Mouse (Mus musculus) urinary bladder, postnatal 10 days (tissue): ENCODE data around the gene Tex26.

Experiments used
- DNase-seq: peaks from one replicate; pipeline ENCODE4 v3.0.0; 2022; ENCODE audit warnings: low spot score

Tex26 gene

GRCm38 (mm10) chr5:149434141-149434690, 5.2 kb upstream of the Tex26 start:
- no peak for DNase-seq

GRCm38 (mm10) chr5:149436541-149436940, 2.9 kb upstream of the Tex26 start:
- DNase-seq, result no peak

DNA sequence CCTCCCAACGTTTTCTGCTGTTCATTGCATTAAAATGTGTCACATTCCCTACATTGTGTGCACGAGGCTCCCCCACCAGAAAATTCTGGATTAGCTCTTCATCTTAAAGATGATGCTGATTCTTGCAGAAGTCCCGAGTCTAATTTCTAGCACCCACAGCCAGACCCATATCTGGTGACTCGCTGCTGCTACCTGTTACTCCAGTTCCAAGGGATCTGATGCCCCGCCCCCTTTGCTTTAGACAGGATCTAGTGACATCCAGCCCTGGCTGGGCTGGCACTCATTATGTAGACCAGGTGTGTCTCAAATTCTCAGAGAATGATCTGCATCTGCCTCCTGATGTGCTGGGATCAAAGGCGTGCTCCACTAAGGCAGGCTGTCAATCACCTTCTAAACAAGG, 2.3 kb upstream of the Tex26 start:
- no peak for DNase-seq

- no peak for DNase-seq
Observed at GRCm38 (mm10) chr5:149440180-149440573, 717 bp downstream of the Tex26 start.

GRCm38 (mm10) chr5:149441646-149442276, 2.3 kb downstream of the Tex26 start:
- no peak for DNase-seq

DNA sequence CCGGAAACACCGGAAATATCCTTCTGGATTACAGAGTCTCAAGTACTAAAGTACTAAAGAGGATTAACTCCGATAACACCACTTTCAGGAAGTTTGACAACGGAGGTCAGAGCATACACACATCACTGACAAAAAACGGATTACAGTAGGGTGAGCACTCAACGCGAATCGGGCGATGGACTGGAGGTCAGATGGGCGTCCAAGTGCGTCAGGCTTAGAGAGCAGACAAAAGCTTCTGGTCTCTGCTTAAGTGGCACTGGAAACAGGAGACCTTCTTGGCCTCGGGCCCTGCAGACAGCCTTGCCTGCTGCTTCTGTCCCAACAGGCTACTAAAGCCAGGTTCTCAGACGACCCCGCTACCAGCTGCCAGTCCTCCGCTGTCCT, 2.8 kb downstream of the Tex26 start:
- DNase-seq, result no peak

- no peak for DNase-seq
Observed at GRCm38 (mm10) chr5:149444451-149444850, 5.0 kb downstream of the Tex26 start.

DNA sequence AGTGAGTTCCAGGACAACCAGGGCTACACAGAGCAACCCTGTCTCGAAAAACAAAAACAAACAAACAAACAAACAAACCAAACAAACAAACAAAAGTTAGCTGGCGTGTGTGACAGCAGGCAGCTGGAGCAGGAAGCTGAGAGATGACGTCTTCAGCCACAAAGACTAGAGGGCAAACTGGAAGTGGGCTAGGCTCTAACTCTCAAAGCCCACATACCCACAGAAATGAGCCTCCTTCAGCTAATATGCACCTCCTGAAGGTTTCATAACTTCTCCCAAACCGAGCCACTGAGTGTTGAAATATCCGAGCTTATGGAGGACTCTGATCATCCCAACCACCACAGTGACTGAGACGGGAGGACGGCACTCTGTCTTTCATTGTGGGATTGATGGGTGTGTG, 7.0 kb downstream of the Tex26 start:
- no peak for DNase-seq

DNA sequence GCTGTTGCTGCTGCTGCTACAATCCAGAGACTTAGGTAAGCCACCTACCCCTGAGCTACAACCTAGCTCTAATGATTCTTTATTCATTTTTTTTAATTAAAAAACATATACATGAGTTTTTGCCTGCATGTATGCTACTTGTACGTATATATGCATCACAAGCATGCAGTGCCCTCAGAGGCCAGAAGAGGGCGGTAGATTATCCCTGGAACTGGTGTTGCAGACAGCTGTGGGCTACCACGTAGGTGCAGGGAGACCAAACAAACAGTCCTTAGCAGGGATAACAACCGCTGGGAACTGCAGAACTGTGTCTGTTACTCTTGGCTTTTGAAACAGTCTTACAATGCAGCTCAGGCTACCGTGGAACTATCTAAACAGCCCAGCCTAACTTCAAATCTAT, 8.3 kb downstream of the Tex26 start:
- DNase-seq, result no peak

DNA sequence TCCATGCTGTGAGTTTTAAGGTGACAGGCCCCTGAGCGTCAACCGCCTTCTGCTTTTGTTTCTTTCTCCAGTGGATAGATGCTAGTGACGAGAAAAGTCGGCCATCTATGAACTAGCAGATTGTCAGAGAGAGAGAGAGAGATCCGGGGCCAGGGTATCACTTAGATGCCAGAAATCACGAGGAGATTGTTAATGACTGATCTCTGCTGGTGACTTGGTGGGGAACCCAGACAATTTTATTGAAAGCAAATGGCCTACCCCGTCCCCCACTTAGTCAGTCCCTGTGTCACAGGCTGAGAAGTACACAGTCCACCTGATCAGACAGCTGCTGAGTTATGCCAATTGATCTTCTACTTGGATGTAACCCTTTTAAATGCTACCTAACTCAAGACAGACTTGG, 9.9 kb downstream of the Tex26 start:
- DNase-seq, result no peak

- DNase-seq, result no peak
Observed at GRCm38 (mm10) chr5:149451209-149451681, 11.8 kb downstream of the Tex26 start.

GRCm38 (mm10) chr5:149454281-149454680, 14.8 kb downstream of the Tex26 start:
- DNase-seq, result no peak

DNA sequence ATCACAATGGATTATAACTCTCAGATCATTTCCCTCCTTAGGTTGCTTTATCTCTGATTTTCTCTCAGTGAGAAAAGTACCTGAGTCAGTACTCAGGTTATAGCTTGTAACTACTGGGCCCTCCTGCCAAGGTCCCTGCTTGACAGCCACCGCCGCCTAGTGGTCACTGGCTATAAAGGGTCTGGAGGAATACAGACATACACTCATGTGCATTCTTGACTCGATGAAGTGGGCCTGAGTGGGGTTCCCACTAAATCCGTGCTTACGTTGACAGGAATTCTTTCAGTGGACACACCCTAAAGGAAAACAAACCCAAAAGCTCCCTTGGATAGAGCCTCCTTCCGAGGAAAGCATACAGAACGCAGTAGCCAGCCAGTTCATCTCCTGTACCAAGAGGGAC, 17.1 kb downstream of the Tex26 start:
- DNase-seq, result no peak

- DNase-seq, result no peak
Observed at GRCm38 (mm10) chr5:149462071-149462470, 22.6 kb downstream of the Tex26 start.

DNA sequence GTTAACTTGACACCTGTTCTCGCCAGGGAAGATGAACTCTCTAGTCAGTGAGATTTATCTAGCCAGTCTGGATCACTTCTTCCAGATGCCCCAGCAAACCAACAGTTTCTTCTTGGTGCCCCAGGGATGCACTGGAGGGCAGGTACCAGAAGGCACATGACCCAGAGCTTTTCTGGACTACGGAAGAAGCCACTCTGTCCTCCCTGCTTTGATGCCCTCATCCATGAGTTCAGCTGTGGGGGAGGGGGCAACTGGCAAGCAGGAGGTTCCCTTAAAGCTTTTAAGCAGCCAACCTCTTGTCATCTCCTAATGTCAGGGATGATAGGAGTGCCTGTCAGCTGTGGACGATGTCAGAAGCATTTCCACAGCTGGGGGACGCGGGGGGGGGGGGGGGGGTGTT, 25.8 kb downstream of the Tex26 start:
- DNase-seq, result no peak

DNA sequence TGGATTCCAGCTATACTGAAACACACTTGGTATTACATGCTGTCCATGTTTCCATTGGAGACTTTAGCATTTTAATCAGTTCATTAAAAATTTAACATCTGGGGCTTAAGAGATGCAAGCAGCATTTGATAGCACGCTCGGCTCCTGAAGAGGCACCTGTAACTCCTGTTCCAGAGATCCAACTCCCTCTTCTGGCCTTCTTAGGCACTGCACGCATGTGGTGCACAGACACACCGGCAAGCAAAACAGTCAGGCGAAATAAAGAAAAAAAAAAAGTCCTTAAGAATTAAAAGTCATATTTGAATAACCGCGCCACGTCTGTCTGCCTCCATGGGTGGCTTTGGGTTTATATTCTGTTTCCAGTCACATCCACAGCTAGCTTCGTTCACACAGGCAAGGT, 34.7 kb downstream of the Tex26 start:
- no peak for DNase-seq

GRCm38 (mm10) chr5:149474701-149475468, 35.4 kb downstream of the Tex26 start:
- DNase-seq, result no peak

DNA sequence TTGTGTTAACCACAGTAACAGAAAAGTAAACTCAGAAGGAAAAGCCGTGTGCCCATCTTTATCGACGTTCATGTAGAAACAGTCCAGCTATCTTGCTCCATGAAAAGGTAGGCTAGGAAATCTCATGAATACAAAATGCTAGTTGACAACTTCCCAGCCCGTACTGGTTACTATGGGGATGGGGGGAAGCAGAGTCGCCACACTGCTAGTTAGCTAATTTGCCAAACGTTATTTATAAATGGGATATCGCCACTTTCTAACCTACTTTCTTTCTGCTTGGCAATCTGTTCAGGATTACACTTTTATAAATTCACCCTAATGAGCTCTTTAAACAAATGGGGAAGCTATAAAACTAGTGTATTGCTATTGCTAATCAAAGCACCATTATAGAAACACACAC, 42.5 kb downstream of the Tex26 start:
- no peak for DNase-seq

- no peak for DNase-seq
Observed at GRCm38 (mm10) chr5:149483321-149484052, 44.0 kb downstream of the Tex26 start.

GRCm38 (mm10) chr5:149484270-149484669, 44.8 kb downstream of the Tex26 start:
- DNase-seq, result no peak

DNA sequence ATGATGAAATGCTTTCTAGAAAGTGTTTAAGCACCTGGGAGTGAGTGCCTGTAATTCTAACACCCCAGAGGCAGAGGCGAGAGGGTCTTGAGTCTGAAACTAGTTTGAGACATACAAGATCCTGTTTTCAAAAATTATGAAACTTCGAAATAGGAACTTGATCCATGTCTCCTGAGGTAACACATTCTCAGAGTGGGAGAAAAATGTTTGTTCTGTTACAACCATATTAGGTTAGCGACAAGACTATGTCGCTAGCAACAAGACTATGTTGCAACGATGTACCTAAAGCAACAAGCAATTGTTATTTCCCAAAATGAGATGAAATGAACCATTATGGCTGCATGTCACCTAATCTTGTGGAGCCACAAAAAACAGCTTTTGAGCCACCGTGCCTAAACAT, 46.0 kb downstream of the Tex26 start:
- DNase-seq, result no peak

DNA sequence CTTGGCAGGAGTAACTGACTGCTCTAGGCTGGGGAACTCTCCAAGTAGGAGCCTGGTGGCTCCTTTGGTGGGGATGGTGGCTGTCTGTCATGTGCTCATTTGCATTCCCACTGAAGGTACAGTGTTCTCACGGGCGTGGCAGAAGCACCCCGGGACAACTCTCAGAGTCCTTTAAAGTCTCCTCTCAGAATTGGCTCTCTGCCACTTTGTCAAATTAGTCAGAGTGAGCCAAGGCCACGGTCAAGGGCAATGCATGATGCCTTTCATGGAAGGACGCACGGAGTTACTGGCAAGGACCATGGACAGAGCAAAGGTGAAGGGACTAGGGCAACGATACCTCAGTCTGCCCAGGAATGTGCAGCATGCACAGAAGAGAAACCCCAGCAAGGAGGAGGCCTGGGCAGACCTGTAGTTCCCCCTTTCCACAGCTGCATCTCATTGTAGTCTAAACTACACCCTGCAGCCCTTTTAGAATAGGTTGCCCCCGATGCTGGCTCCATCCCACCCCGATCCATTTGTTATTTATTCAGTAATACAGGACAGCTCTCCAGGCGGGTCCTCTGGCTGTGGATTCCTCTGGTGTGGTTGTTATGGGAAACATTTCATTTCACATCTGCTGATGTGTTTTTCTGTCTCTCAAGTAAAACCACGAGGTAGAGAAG, 49.0 kb downstream of the Tex26 start:
- DNase-seq, result no peak
